Mouse (Mus musculus) T-helper 17 cell (primary cell): ENCODE results near the gene CK137956.

Experiments used
- in situ Hi-C, 2 experiments: fragments of 300-600 bp; cut with MboI, MseI; formaldehyde crosslinking; loops; 1 replicate in 1 of 2; 2 replicates in 1 of 2; pipeline ENCODE4 v1.15.1; 2025; ENCODE audit warnings: high pct_unique_total_duplicates in 2 of 2

The CK137956 gene

DNA sequence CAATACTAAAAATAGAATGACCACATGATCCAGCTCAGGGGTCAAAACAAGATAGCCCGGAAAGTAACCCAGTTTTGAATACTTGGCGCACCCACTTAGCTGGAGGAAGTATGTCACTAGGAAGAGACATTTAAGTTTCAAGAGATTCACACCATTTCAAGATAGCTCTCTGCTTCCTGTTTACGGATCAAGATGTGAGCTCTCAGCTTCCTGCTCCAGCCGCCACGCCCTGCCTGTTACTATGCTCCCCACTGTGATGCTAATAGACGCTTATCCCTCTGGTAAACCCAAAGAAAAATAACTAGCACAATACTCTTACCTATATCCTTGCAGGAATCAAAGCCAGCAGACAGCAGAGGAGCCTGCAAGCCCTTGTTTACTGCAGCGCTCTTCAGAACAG lies 57.2 kb downstream of the CK137956 start:
- in situ Hi-C loops = no loop called here

- in situ Hi-C loops = no loop called here
These were observed 63.6 kb downstream of the CK137956 start for GRCm38 (mm10) chr4:127907151-127907550.

- in situ Hi-C loops = no loop called here
These were observed 66.8 kb downstream of the CK137956 start for GRCm38 (mm10) chr4:127903954-127904353.

DNA sequence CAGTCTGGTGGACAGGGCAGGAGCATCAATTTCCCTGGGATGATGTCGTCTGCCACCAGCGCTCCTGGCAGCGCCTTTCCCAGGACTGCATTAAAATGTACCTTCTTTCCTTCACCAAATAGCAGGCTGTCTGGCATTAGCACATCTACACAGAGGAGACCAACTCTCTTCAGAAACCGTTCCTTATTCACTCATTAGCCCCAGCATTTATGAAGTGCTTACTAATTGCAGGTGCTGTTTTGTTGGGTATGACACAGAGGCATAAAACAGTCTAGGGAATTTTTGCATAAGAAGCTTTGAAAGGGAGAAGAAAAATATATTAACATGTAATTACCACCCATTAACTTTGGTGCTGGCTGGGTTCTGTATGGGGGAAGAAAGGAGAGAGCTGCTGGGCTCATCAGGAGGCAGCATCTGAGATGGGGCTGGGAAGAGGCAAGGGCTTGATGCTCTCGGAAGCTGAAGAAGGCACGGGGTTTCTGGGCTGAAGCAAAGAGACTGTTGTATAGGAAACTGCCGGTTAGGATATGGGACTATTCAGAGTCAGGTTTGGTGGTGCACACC lies 69.8 kb downstream of the CK137956 start:
- in situ Hi-C loops = no loop called here

- in situ Hi-C loops = no loop called here
These were observed 81.7 kb downstream of the CK137956 start for GRCm38 (mm10) chr4:127889071-127889470.

DNA sequence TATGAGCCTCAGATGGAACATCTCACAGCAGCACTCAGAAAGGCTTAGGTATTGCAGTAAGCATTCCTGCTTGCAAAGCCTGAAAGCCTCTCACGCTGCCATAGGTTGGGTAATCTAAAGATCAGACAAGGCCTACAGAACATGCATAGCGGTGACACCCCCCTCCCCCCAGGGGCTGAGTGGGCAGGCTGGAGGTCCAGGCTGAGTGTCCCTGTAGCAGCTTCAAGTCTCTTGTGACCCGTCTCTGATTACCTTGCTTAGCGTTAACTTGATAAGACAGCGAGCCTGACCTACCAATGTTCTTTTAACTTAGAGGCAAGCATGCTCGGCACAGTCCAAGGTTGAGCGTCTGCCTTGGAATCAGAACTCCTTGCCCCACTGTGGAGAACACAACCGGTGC lies 91.8 kb downstream of the CK137956 start:
- in situ Hi-C loops = no loop called here
